Mouse (Mus musculus) layer of hippocampus, postnatal 14 days (tissue): ENCODE measurements around the gene Slc38a10. TPM values are rescaled to one million over a fixed set of nuclear protein-coding genes. Genes with fewer than 3 reads are reported as not detected.

Source experiments
- DNase-seq, 2 experiments: peaks; one replicate each; pipeline ENCODE4 v3.0.0; 2021 to 2022; ENCODE audit warnings: low spot score in 2 of 2, mixed read lengths in 1 of 2
- total RNA-seq, 2 experiments: library from RNA; stranded (reverse); gene quantifications; 2 replicates each; pipeline ENCODE4 v1.2.3; 2021

Gene Slc38a10
- total RNA-seq, 2 experiments from 2014 or later: 94.1 to 94.8 TPM

GRCm38 (mm10) chr11:120142601-120143051 is 8.5 kb downstream of the Slc38a10 start:
- peak; percentile 21 to 47 for DNase-seq

DNA sequence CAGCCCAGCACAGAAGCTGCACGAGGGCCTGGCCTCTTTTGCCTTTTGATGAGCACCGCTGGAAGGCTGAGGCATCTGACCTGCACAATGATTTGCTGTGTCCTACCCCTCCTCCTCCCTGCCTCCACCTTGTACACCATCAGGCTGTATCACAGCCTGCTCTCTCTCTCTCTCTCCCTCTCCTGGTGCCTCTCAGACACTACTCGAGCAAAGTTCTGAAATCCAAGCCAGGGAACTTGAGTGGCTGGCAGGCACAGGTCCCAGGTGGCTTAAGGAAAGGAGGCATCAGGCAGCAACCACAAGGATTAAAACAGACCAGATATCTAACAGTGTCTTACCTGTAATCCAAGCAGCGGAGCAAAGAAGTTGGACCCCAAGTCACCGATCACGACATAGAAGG is 10.9 kb downstream of the Slc38a10 start:
- DNase-seq: no peak

DNA sequence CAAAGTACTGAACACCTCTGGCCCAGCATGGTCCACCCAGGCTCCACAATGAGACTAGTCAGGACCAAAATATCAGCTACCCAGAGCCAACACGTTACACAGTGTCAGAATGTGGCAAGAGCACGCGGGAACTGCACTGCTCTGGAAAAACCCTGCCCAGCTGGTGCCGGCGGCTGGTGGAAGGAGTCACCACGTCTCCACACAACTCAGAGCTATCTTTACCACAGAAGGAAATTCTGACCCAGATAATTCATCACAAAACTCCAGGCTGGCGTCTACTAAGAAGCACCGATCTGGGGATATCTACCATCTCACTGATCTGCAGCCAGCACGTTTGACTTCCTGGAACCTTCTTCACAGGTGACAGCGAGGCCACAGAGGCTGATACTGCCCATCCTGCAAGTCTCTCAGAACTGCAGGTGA is 11.8 kb downstream of the Slc38a10 start:
- DNase-seq: no peak

GRCm38 (mm10) chr11:120137625-120138004 is 13.5 kb downstream of the Slc38a10 start:
- DNase-seq: no peak

GRCm38 (mm10) chr11:120136796-120137624 is 14.1 kb downstream of the Slc38a10 start:
- peak; percentile 62 to 83 for DNase-seq

DNA sequence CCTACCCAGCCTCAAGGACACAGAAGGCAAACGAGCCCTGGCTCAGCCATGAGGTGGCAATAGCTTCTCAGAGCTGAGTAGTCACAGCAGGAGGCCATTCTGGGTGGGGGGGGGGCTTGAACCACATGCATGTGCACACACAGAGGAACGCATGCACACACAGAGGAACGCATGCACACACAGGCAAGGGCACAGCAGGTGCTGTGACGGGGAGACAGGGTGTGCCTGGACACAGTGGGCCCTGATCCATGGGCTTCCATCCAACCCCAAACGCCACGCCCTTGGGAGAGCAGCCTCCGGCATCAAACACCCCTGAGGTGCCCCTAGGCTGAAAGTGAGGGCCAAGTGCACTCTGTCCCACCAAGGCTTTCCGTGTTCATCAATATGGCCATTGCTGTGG is 15.0 kb downstream of the Slc38a10 start:
- DNase-seq: no peak

GRCm38 (mm10) chr11:120134847-120135530 is 16.2 kb downstream of the Slc38a10 start:
- DNase-seq: no peak

DNA sequence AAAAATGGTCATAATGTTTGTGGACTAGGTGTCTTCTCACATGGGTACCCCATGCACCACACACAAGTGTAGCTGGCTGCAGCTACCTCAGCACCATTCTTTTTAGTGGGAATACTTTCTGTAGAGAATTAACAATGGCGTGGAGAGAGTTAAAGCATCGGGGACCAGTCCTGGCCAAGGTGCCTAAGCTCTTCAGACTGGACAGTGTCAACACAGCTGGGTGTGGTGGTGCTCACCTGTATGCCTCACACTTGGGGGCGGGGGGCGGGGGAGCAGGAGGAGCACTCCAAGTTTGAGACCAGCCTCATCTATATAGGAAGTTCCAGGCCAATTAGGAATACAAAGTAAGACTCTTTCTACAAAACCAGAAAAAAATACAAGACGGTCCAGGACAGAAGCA is 17.0 kb downstream of the Slc38a10 start:
- no peak for DNase-seq

GRCm38 (mm10) chr11:120129281-120129680 is 21.9 kb downstream of the Slc38a10 start:
- no peak for DNase-seq

- no peak for DNase-seq
Observed at GRCm38 (mm10) chr11:120126845-120127244, 24.3 kb downstream of the Slc38a10 start.

DNA sequence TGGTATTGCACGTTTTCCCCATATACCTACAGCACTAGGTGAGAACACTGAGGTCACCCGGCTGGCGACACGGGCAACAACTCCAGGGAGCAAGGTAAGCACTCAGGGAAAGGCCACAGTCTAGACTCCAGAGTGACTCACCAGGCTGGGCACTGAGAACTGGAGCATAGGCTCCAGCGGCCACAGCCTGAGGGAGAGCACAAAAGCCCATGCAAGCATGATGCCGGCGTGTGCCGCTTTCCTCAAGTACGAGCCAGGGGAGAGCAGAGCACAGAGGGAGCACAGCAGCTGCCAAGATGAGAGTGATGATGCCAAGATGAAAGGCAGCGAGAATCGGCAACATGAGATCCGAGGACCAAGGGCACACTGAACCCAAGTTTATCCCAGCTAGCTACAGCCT is 29.0 kb downstream of the Slc38a10 start:
- DNase-seq: no peak

DNA sequence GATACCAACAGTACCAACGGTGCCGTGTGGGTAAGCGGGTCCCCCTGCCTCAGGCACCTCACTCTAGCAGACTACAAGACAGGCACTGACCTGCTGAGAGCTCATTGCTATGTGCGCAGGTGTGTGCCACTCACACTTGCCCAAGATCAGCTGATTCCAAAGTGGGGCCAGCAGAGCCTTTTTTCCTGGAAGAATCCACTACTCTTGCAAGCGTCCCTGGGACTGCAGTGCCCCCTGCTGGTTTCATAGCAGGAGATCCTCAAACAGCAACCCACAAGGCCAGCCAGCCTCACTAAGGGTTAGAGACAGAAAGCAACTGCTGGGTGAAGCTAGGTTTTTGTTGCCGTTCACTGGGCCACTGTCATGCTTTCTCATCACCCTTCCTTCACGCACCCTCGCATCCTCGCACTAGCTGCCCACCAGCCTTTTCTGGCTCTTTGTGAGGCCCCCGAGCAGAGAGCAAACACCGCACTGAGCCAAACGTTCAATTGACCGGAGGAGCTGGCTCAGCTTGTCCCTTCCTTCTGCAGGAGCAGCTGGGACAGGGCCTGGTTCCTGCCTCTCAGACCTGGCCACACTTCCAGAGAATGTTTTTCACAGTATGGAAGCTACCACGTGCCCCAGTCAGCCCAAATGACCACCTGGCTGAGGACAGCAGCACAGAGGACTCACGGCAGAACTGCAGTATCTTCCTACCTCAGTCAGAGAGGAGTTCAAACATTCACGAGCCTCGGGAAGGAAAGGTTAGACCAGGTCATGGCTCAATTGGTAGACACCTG is 30.3 kb downstream of the Slc38a10 start:
- DNase-seq: peak; percentile 78 to 83

GRCm38 (mm10) chr11:120119936-120120541 is 31.1 kb downstream of the Slc38a10 start:
- DNase-seq: no peak

- no peak for DNase-seq
Observed at GRCm38 (mm10) chr11:120119108-120119507, 32.0 kb downstream of the Slc38a10 start.

DNA sequence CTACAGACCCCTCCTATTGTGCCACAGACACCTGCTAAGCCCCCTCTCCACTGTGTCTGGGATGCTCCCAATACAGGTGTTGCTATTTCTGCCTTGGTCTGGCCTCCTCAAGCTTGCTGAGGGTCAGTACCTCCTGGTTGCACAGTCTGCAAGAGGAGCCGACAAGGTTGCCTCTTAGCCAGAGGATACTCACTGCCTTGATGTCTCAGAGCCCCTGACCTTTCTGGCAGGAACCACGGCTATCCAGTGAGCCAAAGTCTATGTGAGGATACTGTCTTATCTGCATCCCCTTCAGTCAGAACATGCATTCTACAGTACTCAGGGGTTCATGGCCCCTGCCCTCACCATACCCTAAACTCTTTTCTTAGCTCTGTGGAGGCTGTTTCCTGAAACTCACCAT is 33.5 kb downstream of the Slc38a10 start:
- DNase-seq: no peak

- DNase-seq: no peak
Observed at GRCm38 (mm10) chr11:120114488-120115215, 36.5 kb downstream of the Slc38a10 start.

DNA sequence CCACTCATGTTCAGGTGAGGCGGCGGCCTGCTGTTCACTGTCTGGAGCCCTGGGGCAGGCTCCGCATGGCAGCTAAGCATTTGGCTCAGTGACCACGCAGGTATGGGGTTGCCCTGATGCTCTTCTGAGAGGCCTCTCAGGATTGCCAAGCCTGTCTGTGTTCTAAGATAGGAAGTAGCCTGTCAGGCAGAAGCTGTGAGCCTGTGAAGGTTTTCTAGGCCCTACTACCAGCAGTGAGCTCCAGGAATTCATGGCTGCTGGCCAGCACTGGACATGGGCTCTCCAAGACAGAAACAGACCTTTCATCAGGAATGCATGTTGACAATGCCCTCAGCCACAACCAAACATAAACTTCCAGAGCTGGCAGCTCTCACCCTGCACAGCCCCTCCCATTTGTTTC is 39.0 kb downstream of the Slc38a10 start:
- DNase-seq: no peak

DNA sequence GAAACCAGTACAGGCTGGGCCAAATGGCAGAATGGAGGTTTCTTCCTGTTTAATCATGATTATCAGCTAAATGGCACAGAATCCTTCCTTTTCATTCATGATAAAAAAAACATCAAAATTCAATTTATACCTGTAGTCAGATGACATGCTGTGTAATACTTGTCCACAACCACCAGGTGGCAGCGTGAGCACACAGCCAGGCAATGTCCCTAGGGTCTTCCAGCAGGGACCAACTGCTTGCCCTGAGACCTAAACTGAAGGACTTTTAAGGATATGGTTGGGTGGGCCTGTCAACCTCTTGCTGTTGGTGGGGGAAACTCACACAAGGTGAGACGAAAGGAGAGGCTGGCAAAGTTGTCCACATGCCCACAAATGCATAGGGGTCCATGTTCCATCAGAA is 40.1 kb downstream of the Slc38a10 start:
- peak; percentile 52 to 65 for DNase-seq

DNA sequence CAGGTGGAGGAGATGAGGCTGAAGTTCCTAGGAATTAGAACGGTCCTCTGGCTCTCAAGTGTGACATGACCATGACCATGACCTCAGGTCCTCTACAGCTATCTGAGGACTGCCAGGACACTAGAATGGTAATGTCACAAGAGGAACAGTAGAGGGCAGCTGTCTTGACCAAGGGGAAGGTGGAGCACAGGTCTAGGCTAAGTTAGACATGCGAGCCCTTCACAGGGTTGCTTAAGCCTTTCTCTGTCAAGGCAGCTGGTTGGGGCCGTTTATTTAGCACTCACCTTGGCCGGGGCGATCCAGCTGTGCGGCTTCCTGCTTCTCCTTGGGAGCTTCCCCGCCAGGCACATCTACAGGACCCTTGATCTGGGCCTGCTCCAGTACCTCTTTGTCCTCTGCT is 40.6 kb downstream of the Slc38a10 start:
- no peak for DNase-seq

GRCm38 (mm10) chr11:120109558-120110210 is 41.5 kb downstream of the Slc38a10 start:
- DNase-seq: no peak
